Mouse (Mus musculus) heart, adult 2 months (tissue): ENCODE measurements around the gene Trim65. TPM values are rescaled to one million over a fixed set of nuclear protein-coding genes. Genes with fewer than 3 reads are reported as not detected.

Experiments
- DNase-seq, 2 experiments: peaks; one replicate each; pipeline ENCODE4 v3.0.0; 2021
- H3K27ac ChIP-seq: fragments of 200-600 bp; 2 replicates; pipeline ENCODE4 v1.8.1; 2022
- H3K27me3 ChIP-seq: fragments of 200-500 bp; 2 replicates; pipeline ENCODE4 v1.6.1; 2012; ENCODE audit warnings: mild to moderate bottlenecking, low read length, inconsistent platforms, mixed read lengths; ENCODE audit not compliant: control insufficient read depth, insufficient read depth
- H3K36me3 ChIP-seq: fragments of 200-500 bp; 2 replicates; pipeline ENCODE4 v1.6.1; 2012; ENCODE audit warnings: low read length, inconsistent platforms; ENCODE audit not compliant: control insufficient read depth, insufficient read depth
- H3K4me1 ChIP-seq: fragments of 200-500 bp; 2 replicates; pipeline ENCODE4 v1.6.1; 2011; ENCODE audit warnings: low read length; ENCODE audit not compliant: control insufficient read depth, insufficient read depth
- H3K4me3 ChIP-seq: fragments of 200-600 bp; 2 replicates; pipeline ENCODE4 v1.8.1; 2022
- H3K79me2 ChIP-seq: fragments of 200-500 bp; replicated peaks from 2 replicates; pipeline ENCODE4 v1.6.1; 2012; ENCODE audit warnings: mild to moderate bottlenecking, inconsistent platforms, low read length, moderate library complexity, mixed read lengths; ENCODE audit not compliant: control insufficient read depth, insufficient read depth
- H3K9ac ChIP-seq: fragments of 200-500 bp; 2 replicates; pipeline ENCODE4 v1.6.1; 2012; ENCODE audit warnings: low read depth, mild to moderate bottlenecking, control low read depth, inconsistent platforms, low read length, mixed read lengths
- CTCF ChIP-seq: fragments of 200-600 bp; IDR thresholded peaks from 2 replicates; pipeline ENCODE4 v1.8.1; 2022; ENCODE audit warnings: antibody characterized with exemption, mild to moderate bottlenecking, moderate library complexity
- EP300 ChIP-seq: fragments of 200-500 bp; IDR thresholded peaks from 2 replicates; pipeline ENCODE4 v1.6.1; 2011; ENCODE audit warnings: low read depth, low read length, control low read depth; ENCODE audit not compliant: insufficient read depth
- POLR2A ChIP-seq: fragments of 200-500 bp; IDR thresholded peaks from 2 replicates; pipeline ENCODE4 v1.6.1; 2011; ENCODE audit warnings: mild to moderate bottlenecking, low read depth, low read length, control low read depth; ENCODE audit not compliant: insufficient read depth
- WGBS: fragments of 180-500 bp; shearing (Covaris S2); methylation state at CpG from one replicate; pipeline ENCODE4 v1.1.7; 2018; 5-methylcytosine and 5-hydroxymethylcytosine counted together
- intact Hi-C: fragments of 180-260 bp; cut with DNase I; formaldehyde crosslinking; loops from one replicate; pipeline ENCODE4 v1.15.1; 2025
- polyA plus RNA-seq: library from polyadenylated mRNA; depleted of rRNA; stranded (reverse); fragments of >200 nt; gene quantifications from 2 replicates; pipeline ENCODE4 v1.2.3, GENCODE M21; 2012
- total RNA-seq, 2 experiments: library from RNA; stranded (reverse); gene quantifications; 2 replicates each; pipeline ENCODE4 v1.2.3; 2021

The Trim65 gene
- total and polyA plus RNA-seq, 3 experiments, result 6.1 to 8.8 (median 8.6) TPM

DNA sequence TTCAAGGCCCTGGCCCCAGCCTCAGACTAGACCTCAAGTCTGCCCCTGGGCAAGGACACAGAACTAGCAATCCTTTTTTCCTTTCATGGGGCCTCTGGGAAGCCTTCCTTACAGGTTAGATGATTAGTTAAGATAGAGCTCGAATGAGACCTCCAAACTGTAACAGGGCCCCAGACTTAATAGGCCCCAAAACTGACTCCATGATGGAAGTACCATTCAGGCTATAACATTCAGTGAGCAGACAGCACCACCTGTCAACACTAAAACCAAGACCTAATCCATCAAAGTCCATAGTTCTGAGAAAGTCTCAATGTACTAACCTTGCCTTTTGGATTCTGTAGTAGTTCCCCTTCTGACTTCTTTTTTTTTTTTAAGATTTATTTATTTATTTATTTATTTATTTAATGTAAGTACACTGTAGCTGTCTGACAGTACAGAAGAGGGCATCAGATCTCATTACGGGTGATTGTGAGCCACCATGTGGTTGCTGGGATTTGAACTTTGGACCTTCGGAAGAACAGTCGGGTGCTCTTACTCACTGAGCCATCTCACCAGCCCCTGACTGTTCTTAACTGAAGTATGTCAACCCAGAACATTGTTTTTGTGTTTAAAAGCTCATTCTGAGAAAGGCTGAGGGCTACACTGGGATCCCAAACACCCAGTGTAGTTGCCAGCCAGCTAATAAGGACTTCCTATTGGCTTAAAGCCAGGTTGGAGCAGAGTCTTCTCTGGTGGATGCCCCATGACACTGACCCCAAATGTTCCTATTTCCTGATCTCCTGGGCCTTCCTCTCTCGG is 39.3 kb upstream of the Trim65 start:
- Histone ChIP-seq H3K36me3 (no peaks in the 10 kb centered on the region), H3K27ac (no peak overlapping the region), H3K9ac (no peak overlapping the region), H3K79me2 (no peaks in the 10 kb centered on the region), H3K4me3 (no peak overlapping the region), H3K27me3 (no peaks in the 10 kb centered on the region), H3K4me1 (no peaks in the 10 kb centered on the region; the same call in 1 of the 2 replicates)
- WGBS, result 76% methylated on average over 5 of the region's 5 CpGs
- DNase-seq, result no peak
- intact Hi-C loops, result no loop called here
- TF ChIP-seq POLR2A (no peak), CTCF (no peak), EP300 (no peak)

DNA sequence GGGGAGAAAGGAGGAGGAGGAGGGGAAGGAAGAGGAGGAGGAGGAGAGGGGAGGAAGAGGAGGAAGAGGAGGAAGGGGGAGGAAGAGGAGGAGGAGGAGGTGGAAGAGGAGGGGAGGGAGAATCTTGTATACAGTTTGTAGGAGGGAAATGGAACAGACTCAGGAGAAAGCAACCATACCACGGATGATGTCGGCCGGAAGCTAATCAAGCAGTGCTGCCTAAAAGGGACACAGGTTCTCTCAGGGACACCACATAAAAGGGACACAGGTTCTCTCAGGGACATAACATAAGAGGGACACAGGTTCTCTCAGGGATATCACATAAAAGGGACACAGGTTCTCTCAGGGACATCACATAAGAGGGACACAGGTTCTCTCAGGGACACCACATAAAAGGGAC is 38.3 kb upstream of the Trim65 start:
- H3K27ac ChIP-seq, result no peak overlapping the region
- no peak overlapping the region for H3K4me3 ChIP-seq
- H3K79me2 ChIP-seq, result no peaks in the 10 kb centered on the region
- H3K27me3 ChIP-seq, result no peaks in the 10 kb centered on the region
- no peaks in the 10 kb centered on the region for H3K36me3 ChIP-seq
- intact Hi-C loops, result no loop called here
- 63% methylated on average over 3 of the region's 3 CpGs for whole genome bisulfite sequencing
- no peak for DNase-seq
- no peak for TF ChIP-seq CTCF
- no peak for TF ChIP-seq EP300
- no peak for TF ChIP-seq POLR2A
- H3K9ac ChIP-seq, result no peak overlapping the region
- no peaks in the 10 kb centered on the region; the same call in 1 of the 2 replicates for H3K4me1 ChIP-seq

DNA sequence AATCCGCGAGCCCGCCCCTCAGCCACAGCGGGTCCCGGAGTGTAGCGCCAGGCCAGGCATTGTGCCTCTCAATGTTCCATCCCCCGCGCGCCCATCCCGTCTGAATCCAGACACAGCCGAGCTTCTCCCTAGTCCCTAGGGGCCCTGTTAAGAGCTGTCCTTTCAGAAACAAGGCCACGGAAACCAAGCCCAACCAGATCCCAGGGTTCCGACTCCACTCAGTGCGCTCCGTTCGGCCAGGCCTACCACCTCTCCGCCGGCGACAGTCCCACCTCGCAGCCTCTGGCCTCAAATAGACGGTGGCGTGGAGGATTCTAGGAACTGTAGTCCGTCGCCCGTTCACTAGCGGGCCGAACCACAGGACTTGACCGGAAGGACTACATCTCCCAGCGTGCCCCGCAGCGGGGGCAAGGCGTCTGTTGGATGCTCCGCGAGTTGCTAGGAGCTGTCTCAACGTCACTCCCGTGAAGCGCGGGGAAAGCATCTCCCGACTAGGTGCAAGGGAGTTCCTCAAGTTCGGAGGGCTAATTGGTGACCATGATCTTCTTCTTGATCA is 37.0 kb upstream of the Trim65 start, which contains the start of gene Fbf1:
Gene Fbf1 (minus strand): TSS at position 283 of the 556 bp plus-strand sequence.
- peak within 1 kb of the TSS; percentile 81 for H3K27ac ChIP-seq
- H3K36me3 ChIP-seq, result no peaks in the 10 kb centered on the region
- TF ChIP-seq EP300 (peak; percentile 75; the same call in 1 of the 2 replicates), CTCF (peak; percentile 9; the same call in 1 of the 2 replicates), POLR2A (peak; percentile 89)
- peak within 1 kb of the TSS; percentile 81 for H3K4me3 ChIP-seq
- H3K79me2 ChIP-seq, result no peaks in the 10 kb centered on the region
- no peaks in the 10 kb centered on the region; the same call in 1 of the 2 replicates for H3K4me1 ChIP-seq
- intact Hi-C loops, result loop anchor here (2.0 kb wide), 2 partner anchors 25 to 51 kb away; no protein-coding TSS in a partner anchor
- DNase-seq, result peak; percentile 95 to 96
- no peaks in the 10 kb centered on the region for H3K27me3 ChIP-seq
- peak within 1 kb of the TSS; percentile 87 for H3K9ac ChIP-seq
- under 1% methylated on average over 40 of the region's 40 CpGs for WGBS

DNA sequence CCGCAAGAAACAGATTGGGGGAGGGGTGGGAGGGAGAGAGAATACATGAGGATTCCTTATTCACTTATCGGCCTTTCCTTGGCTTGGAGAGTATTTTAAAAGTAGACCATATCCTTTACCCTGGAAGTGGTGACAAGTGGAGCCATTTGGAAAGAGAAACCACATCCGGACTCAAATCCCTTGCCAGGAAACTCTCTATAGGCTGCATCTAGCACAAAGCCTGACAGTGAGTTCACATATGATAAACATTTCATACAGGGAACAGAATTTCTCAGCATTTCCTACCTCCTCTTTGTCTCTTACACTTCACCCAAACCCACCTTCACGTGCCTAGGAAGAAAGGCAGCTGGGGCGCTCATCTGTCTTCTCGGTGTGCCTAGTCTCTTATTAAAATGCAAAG is 36.3 kb upstream of the Trim65 start:
- 9% methylated on average over 6 of the region's 6 CpGs for WGBS
- no peak for DNase-seq
- intact Hi-C loops, result loop anchor here (2.0 kb wide), 2 partner anchors 24 to 52 kb away; no protein-coding TSS in a partner anchor
- Histone ChIP-seq H3K9ac (peak overlapping the region; percentile 87), H3K79me2 (no peaks in the 10 kb centered on the region), H3K4me1 (no peaks in the 10 kb centered on the region; the same call in 1 of the 2 replicates), H3K4me3 (peak overlapping the region; percentile 81), H3K27me3 (no peaks in the 10 kb centered on the region), H3K36me3 (no peaks in the 10 kb centered on the region), H3K27ac (peak overlapping the region; percentile 81)
- TF ChIP-seq POLR2A (no peak), CTCF (no peak), EP300 (no peak)

DNA sequence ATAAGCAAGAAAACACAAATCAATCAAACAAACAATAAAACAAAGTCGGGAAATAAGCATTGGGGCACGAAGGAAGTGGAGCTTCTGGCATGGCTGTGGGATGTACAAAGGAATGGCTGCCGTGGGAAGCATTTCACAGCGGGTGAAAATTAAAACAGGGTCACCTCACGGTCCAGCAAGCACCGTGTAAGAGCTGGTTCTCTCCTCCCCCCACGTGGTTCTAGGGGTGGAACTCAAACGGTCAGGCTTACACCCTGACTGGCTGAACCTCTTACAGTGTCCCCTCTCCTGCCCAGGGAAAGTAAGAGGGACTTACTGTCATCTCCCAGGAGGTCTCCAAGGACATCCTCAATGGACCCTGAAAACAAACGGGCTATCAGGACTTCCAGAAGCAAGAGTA is 32.1 kb upstream of the Trim65 start:
- Histone ChIP-seq H3K27me3 (no peaks in the 10 kb centered on the region), H3K79me2 (no peaks in the 10 kb centered on the region), H3K4me1 (no peaks in the 10 kb centered on the region; the same call in 1 of the 2 replicates), H3K4me3 (no peak overlapping the region), H3K9ac (no peak overlapping the region), H3K36me3 (no peaks in the 10 kb centered on the region), H3K27ac (no peak overlapping the region)
- intact Hi-C loops, result no loop called here
- TF ChIP-seq CTCF, result no peak
- no peak for TF ChIP-seq POLR2A
- no peak for TF ChIP-seq EP300
- 64% methylated on average over 9 of the region's 9 CpGs for WGBS
- no peak for DNase-seq

DNA sequence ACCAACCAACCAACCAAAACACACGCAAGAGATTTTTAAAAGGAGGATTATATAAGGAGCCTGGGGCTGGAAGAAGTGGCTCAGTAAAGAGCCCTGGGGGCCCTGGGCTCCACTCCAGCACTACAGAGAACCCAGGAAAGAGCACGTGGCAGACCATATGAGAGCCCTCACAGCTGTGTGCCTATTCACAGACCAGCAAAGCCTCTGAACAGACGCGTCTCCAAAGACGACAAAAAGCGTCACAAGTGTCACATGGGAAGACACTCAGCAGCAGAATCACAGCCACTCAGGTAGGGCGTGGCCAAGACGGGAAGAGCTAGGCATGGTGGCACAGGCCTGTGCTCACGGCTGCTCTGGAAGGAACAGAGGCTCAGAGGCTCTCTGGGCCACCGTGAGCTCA is 31.2 kb upstream of the Trim65 start:
- no peaks in the 10 kb centered on the region for H3K4me1 ChIP-seq
- H3K4me3 ChIP-seq, result no peak overlapping the region
- no peak for DNase-seq
- no peak overlapping the region for H3K9ac ChIP-seq
- TF ChIP-seq POLR2A (no peak), CTCF (no peak), EP300 (no peak)
- 74% methylated on average over 10 of the region's 10 CpGs for WGBS
- H3K36me3 ChIP-seq, result no peaks in the 10 kb centered on the region
- no peak overlapping the region for H3K27ac ChIP-seq
- intact Hi-C loops, result no loop called here
- H3K27me3 ChIP-seq, result no peaks in the 10 kb centered on the region
- no peaks in the 10 kb centered on the region for H3K79me2 ChIP-seq
